Mouse (Mus musculus) lung, postnatal 0 days (tissue): ENCODE measurements around the gene Celf2.

ENCODE experiments used
- CTCF ChIP-seq: IDR thresholded peaks from 2 replicates; pipeline ENCODE4 v1.5.1; 2016; ENCODE audit warnings: antibody characterized with exemption, mild to moderate bottlenecking
- EP300 ChIP-seq: IDR thresholded peaks from 2 replicates; pipeline ENCODE4 v1.6.1; 2016; ENCODE audit warnings: antibody characterized with exemption, mild to moderate bottlenecking, control low read depth

DNA sequence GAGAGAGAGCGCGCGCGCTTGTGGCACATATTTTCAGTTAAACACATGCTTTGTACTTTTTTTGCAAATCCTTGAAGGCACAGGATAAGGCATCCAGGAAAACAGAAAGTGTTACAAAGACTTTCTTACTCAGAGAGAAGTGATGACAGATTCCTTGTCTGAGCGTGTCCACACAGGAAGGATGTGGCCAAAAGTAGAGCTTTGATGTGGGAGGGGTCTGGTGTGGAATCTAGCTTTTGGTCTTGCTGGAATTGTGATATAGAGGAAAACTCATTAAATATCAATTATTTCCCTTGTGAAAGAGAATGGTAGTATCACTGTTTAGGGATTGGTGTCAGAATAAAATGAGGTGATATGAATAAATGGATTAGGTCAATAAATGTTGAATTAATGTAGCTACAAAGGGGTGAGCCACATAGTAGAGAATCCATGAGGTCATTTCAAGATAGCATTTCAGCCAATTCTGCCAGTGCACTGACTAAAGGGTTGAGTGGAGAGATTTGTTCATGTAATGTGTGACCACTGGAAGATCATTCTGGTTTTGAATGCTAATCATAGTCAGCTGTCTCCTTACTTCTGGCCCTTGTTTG, 25.3 kb upstream of the Celf2 start:
- TF ChIP-seq CTCF (no peak), EP300 (no peak)
